Mouse (Mus musculus): ENCODE data around the gene Dnpep. TPM values are rescaled to one million over a fixed set of nuclear protein-coding genes. Genes with fewer than 3 reads are reported as not detected.

Gene Dnpep
- polyA plus RNA-seq, 1 experiment from 2014 or later: 83.7 TPM

- ATAC-seq (replicated peaks; ENCODE audit: low FRiP score) (no peak), DNase-seq (ENCODE audit: low spot score) (peak; percentile 71)
- H3K4me1 ChIP-seq (replicated peaks; ENCODE audit: control insufficient read depth, insufficient read depth, low read length): no peaks in the 10 kb centered on the region; the same call in 1 of the 2 replicates
- H3K27ac ChIP-seq (ENCODE audit: low read depth, low read length): no peak overlapping the region
- peak overlapping the region; percentile 46 for H3K4me2 ChIP-seq
- H3K36me3 ChIP-seq (ENCODE audit: control insufficient read depth, insufficient read depth, low read length): no peaks in the 10 kb centered on the region
- H3K4me3 ChIP-seq (ENCODE audit: low read depth, low read length): no peak overlapping the region
- H3K27me3 ChIP-seq (replicated peaks; ENCODE audit: control insufficient read depth, insufficient read depth, low read length): peaks cover 36% of the 10 kb centered on the region
- 3% methylated on average over 40 of the region's 40 CpGs for WGBS
- no peak overlapping the region for H3K9ac ChIP-seq (ENCODE audit: low read depth, low read length)
- no peaks in the 10 kb centered on the region for H3K9me3 ChIP-seq (ENCODE audit: control insufficient read depth, low read length)
These were observed 54.5 kb downstream of the Dnpep start for GRCm38 (mm10) chr1:75262969-75263951.

- DNase-seq (ENCODE audit: low spot score) (no peak), ATAC-seq (replicated peaks; ENCODE audit: low FRiP score) (no peak)
- Histone ChIP-seq H3K4me3 (ENCODE audit: low read depth, low read length) (no peak overlapping the region), H3K9me3 (ENCODE audit: control insufficient read depth, low read length) (no peaks in the 10 kb centered on the region), H3K4me1 (replicated peaks; ENCODE audit: control insufficient read depth, insufficient read depth, low read length) (no peaks in the 10 kb centered on the region; the same call in 1 of the 2 replicates), H3K4me2 (no peak overlapping the region), H3K27me3 (replicated peaks; ENCODE audit: control insufficient read depth, insufficient read depth, low read length) (peaks cover 36% of the 10 kb centered on the region), H3K9ac (ENCODE audit: low read depth, low read length) (no peak overlapping the region), H3K27ac (ENCODE audit: low read depth, low read length) (no peak overlapping the region), H3K36me3 (ENCODE audit: control insufficient read depth, insufficient read depth, low read length) (no peaks in the 10 kb centered on the region)
These were observed 56.5 kb downstream of the Dnpep start for GRCm38 (mm10) chr1:75261278-75261677.

Other genes with a start within 250 kb of the Dnpep start
- gene Nhej1, start 192.8 kb downstream of the Dnpep start, polyA plus RNA-seq (2014; fragmentation: Nextera tagmentation; extraction: Ambion mirVana): 6.8 and 8.6 TPM in 2 replicates
- 0.23 and 0.42 TPM in 2 replicates for gene Slc23a3, start 184.1 kb downstream of the Dnpep start, polyA plus RNA-seq (2014; fragmentation: Nextera tagmentation; extraction: Ambion mirVana)
- gene Cnppd1, start 175.3 kb downstream of the Dnpep start, polyA plus RNA-seq (2014; fragmentation: Nextera tagmentation; extraction: Ambion mirVana): 63.4 and 68.3 TPM in 2 replicates
- gene Retreg2, start 175.2 kb downstream of the Dnpep start, polyA plus RNA-seq (2014; fragmentation: Nextera tagmentation; extraction: Ambion mirVana): 72.5 and 72.9 TPM in 2 replicates
- gene Zfand2b, start 149.3 kb downstream of the Dnpep start, polyA plus RNA-seq (2014; fragmentation: Nextera tagmentation; extraction: Ambion mirVana): 45.4 and 50.9 TPM in 2 replicates
- gene Abcb6, start 137.6 kb downstream of the Dnpep start, polyA plus RNA-seq (2014; fragmentation: Nextera tagmentation; extraction: Ambion mirVana): 70.5 and 74.1 TPM in 2 replicates
- gene Ankzf1, start 125.8 kb downstream of the Dnpep start, polyA plus RNA-seq (2014; fragmentation: Nextera tagmentation; extraction: Ambion mirVana): 20.5 and 21.5 TPM in 2 replicates
- gene Atg9a, start 125.8 kb downstream of the Dnpep start, polyA plus RNA-seq (2014; fragmentation: Nextera tagmentation; extraction: Ambion mirVana): 20.0 and 24.1 TPM in 2 replicates
- 8.0 and 9.1 TPM in 2 replicates for gene Glb1l, start 107.2 kb downstream of the Dnpep start, polyA plus RNA-seq (2014; fragmentation: Nextera tagmentation; extraction: Ambion mirVana)
- gene Stk16, start 107.2 kb downstream of the Dnpep start, polyA plus RNA-seq (2014; fragmentation: Nextera tagmentation; extraction: Ambion mirVana): 122 and 131 TPM in 2 replicates
- gene Tuba4a, start 98.1 kb downstream of the Dnpep start, polyA plus RNA-seq (2014; fragmentation: Nextera tagmentation; extraction: Ambion mirVana): 282 and 298 TPM in 2 replicates
- gene A630095N17Rik, start 85.9 kb downstream of the Dnpep start, polyA plus RNA-seq (2014; fragmentation: Nextera tagmentation; extraction: Ambion mirVana): not detected in 2 replicates
- gene Dnajb2, start 81.6 kb downstream of the Dnpep start, polyA plus RNA-seq (2014; fragmentation: Nextera tagmentation; extraction: Ambion mirVana): 13.6 and 17.5 TPM in 2 replicates
- gene Ptprn, start 53.5 kb downstream of the Dnpep start, polyA plus RNA-seq (2014; fragmentation: Nextera tagmentation; extraction: Ambion mirVana): 0.55 and 1.0 TPM in 2 replicates
- 0.40 TPM in 1 of 2 replicates, not detected in the other for gene Resp18, start 39.6 kb downstream of the Dnpep start, polyA plus RNA-seq (2014; fragmentation: Nextera tagmentation; extraction: Ambion mirVana)
- 13.3 and 14.5 TPM in 2 replicates for gene Des, start 42.3 kb upstream of the Dnpep start, polyA plus RNA-seq (2014; fragmentation: Nextera tagmentation; extraction: Ambion mirVana)
- gene Speg, start 57.3 kb upstream of the Dnpep start, polyA plus RNA-seq (2014; fragmentation: Nextera tagmentation; extraction: Ambion mirVana): 24.8 and 32.3 TPM in 2 replicates
- 64.0 and 69.1 TPM in 2 replicates for gene Gmppa, start 117.9 kb upstream of the Dnpep start, polyA plus RNA-seq (2014; fragmentation: Nextera tagmentation; extraction: Ambion mirVana)
- gene Asic4, start 132.4 kb upstream of the Dnpep start, polyA plus RNA-seq (2014; fragmentation: Nextera tagmentation; extraction: Ambion mirVana): 0.56 and 0.65 TPM in 2 replicates
- gene Chpf, start 161.3 kb upstream of the Dnpep start, polyA plus RNA-seq (2014; fragmentation: Nextera tagmentation; extraction: Ambion mirVana): 17.7 and 17.9 TPM in 2 replicates
- 0.15 and 0.26 TPM in 2 replicates for gene Tmem198, start 161.5 kb upstream of the Dnpep start, polyA plus RNA-seq (2014; fragmentation: Nextera tagmentation; extraction: Ambion mirVana)
- 42.5 and 45.6 TPM in 2 replicates for gene Obsl1, start 188.5 kb upstream of the Dnpep start, polyA plus RNA-seq (2014; fragmentation: Nextera tagmentation; extraction: Ambion mirVana)
- 0.84 and 1.4 TPM in 2 replicates for gene Inha, start 189.1 kb upstream of the Dnpep start, polyA plus RNA-seq (2014; fragmentation: Nextera tagmentation; extraction: Ambion mirVana)
- gene Stk11ip, start 203.5 kb upstream of the Dnpep start, polyA plus RNA-seq (2014; fragmentation: Nextera tagmentation; extraction: Ambion mirVana): 15.4 and 15.6 TPM in 2 replicates
- gene Slc4a3, start 228.3 kb upstream of the Dnpep start, polyA plus RNA-seq (2014; fragmentation: Nextera tagmentation; extraction: Ambion mirVana): 5.2 and 5.4 TPM in 2 replicates